Mouse (Mus musculus) heart, adult 2 months (tissue): Measurements from ENCODE around the gene Ift27.

Experiments
- CTCF ChIP-seq: fragments of 200-600 bp; IDR thresholded peaks from 2 replicates; pipeline ENCODE4 v1.8.1; 2022; ENCODE audit warnings: antibody characterized with exemption, mild to moderate bottlenecking, moderate library complexity
- EP300 ChIP-seq: fragments of 200-500 bp; IDR thresholded peaks from 2 replicates; pipeline ENCODE4 v1.6.1; 2011; ENCODE audit warnings: low read depth, low read length, control low read depth; ENCODE audit not compliant: insufficient read depth
- POLR2A ChIP-seq: fragments of 200-500 bp; IDR thresholded peaks from 2 replicates; pipeline ENCODE4 v1.6.1; 2011; ENCODE audit warnings: mild to moderate bottlenecking, low read depth, low read length, control low read depth; ENCODE audit not compliant: insufficient read depth

DNA sequence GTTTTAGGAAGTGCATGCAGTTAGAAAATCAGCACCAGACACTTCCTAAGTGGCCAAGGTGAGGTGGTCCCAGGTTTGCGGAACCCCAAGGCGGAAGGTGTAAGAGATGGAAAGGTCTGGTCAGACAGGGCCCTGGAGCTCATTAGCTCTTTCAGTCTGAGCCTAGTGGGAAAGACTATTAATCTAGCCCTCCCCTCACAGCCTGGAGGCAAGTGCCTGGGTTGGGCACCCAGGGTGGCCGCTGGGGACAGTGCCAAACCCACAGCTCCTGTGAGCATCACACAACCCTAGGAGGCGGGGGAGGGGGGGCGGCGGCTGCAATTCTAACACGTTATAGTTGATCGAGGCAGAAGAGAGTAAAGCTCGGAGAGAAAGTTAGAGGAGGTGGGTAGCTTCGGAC lies 57.7 kb downstream of the Ift27 start:
- TF ChIP-seq CTCF: no peak
- TF ChIP-seq EP300: no peak
- TF ChIP-seq POLR2A: no peak
